Mouse (Mus musculus): ENCODE measurements around the gene Crybb1.

The Crybb1 gene

GRCm38 (mm10) chr5:112305842-112306241 lies 50.2 kb downstream of the Crybb1 start:
- no peak for DNase-seq (ENCODE audit: low spot score)

GRCm38 (mm10) chr5:112313222-112313885 lies 57.7 kb downstream of the Crybb1 start:
- no peak for DNase-seq (ENCODE audit: low spot score)

- no peak for DNase-seq (ENCODE audit: low spot score)
These were observed 60.9 kb downstream of the Crybb1 start for GRCm38 (mm10) chr5:112316468-112316867.

GRCm38 (mm10) chr5:112317328-112317727 lies 61.7 kb downstream of the Crybb1 start:
- DNase-seq (ENCODE audit: low spot score): no peak
